Mouse (Mus musculus): ENCODE results near the gene Capzb.

Capzb gene

GRCm38 (mm10) chr4:139192499-139193175, at the start of gene Capzb:
TSS of gene Capzb (plus strand) at chr4:139192899.
- peak; percentile 89 for DNase-seq (ENCODE audit: low read depth, low spot score)

DNA sequence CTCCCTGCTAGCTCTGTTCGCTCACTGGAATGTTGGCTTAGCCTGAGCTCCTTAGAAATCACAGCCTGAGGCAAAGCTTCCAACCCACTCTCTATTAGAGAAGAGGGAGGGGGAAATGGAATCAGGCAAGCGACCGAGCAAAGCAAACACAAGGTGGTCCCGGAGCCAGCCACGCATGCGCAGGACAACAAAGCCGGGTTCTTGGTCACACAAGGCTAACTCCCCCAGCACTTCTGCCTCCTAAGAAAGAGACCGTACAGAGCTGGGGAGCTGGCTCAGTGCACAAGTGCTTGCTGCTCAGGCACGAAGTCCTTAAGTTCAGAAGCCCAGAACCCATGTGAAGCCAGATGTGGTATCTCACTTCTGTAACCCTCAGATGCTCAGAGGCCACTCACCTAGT, 49.7 kb upstream of the Capzb start:
- DNase-seq (ENCODE audit: low read depth, low spot score): no peak

DNA sequence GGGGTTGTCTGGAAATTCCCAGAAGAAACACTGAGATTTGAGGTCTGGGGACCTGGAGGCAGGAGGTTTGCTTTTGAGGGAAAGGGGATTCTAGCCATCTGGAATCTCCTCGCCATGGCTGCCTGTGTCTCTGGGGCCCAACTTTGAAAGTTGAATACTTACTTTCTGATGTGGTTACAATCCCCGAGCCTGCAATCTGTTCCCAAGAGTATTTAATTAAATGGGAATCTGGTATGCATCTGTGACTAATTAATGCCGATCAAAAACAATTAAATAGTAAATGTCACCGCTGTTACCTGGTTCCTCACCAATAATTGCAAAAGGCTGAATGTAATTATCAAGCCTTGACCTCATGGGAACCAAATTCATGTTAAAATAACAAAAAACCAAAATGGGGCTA, 48.1 kb upstream of the Capzb start:
- no peak for DNase-seq (ENCODE audit: low read depth, low spot score)

- no peak for DNase-seq (ENCODE audit: low read depth, low spot score)
Observed at GRCm38 (mm10) chr4:139145156-139145555, 47.5 kb upstream of the Capzb start.

DNA sequence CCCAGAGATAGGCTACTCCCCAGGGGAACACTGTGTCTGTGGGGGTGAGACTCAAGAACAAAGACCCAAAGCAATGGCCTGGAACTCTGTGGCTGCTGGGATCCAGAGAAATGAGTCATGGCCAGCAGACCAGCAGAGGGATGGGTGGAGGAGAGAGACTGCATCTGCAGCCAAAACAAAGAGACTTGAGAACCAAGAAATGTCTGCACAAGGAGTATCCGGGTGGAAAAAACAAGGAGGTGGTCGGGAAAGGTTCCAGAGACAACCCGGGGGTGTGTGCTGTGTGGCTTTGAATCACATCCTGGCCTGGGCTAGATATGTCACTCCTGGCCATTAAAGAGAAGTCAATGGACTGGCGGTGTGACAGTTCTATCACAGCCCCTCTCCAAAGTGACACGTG, 45.9 kb upstream of the Capzb start:
- DNase-seq (ENCODE audit: low read depth, low spot score): peak; percentile 21

GRCm38 (mm10) chr4:139151370-139151769, 41.3 kb upstream of the Capzb start:
- DNase-seq (ENCODE audit: low read depth, low spot score): no peak

- no peak for DNase-seq (ENCODE audit: low read depth, low spot score)
Observed at GRCm38 (mm10) chr4:139154576-139155307, 38.0 kb upstream of the Capzb start.

DNA sequence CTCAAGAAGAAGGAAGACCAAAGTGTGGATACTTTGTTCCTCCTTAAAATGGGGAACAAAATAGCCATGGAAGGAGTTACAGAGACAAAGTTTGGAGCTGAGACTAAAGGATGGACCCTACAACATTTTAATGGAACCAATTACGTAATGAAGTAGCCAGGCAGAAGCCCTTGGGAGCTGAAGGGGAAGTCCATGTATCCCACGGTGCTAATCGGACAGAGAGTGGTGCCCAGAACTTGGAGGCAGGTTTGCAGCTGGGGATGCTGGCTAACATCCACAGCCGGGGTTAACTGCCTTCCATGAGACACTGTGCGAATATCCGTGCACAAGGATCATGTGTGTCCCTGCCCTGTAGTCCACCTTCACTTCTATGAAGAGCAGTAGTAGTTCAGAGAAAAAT, 36.2 kb upstream of the Capzb start:
- DNase-seq (ENCODE audit: low read depth, low spot score): no peak

- no peak for DNase-seq (ENCODE audit: low read depth, low spot score)
Observed at GRCm38 (mm10) chr4:139158350-139158749, 34.3 kb upstream of the Capzb start.

- no peak for DNase-seq (ENCODE audit: low read depth, low spot score)
Observed at GRCm38 (mm10) chr4:139161076-139161475, 31.6 kb upstream of the Capzb start.

- DNase-seq (ENCODE audit: low read depth, low spot score): no peak
Observed at GRCm38 (mm10) chr4:139164082-139164481, 28.6 kb upstream of the Capzb start.

GRCm38 (mm10) chr4:139165259-139165658, 27.4 kb upstream of the Capzb start:
- no peak for DNase-seq (ENCODE audit: low read depth, low spot score)

DNA sequence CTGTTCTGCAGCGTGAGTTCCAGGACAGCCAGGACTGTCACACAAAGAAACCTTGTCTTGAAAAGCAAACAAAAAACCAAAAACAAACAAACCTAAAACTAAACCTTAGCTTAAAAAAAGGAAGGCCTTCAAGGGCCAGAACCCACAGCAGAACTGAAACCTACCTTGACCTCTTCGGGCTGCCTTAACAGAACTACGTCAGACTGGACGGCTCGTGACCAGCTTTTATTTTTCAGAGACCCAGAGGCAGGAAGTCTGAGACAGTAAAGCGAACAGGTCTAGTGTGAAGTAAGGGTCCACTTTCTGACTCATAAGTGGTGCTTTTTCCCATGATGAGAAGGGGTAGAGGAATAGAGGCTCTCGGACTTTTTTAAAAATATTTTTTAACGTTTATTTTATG, 26.5 kb upstream of the Capzb start:
- DNase-seq (ENCODE audit: low read depth, low spot score): no peak

DNA sequence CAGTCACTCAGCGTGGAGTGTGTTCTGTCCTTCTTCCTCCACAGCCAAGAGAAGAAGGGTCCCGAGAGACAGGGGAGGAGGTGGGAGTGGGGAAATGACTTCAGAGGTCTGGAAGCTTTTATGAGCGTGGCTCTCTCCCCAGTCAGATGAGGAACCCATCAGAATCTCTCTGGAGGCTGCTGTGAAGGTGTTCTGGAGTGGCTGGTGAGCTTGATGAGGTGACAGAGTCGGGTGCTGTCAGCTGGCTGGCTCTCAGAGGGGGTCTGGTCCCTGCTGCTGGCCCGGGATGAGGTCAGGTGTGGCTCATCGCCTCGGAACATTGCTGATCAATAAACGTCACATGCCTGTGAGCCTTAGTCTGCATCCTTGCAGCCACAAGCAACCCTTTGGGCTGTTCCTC, 25.6 kb upstream of the Capzb start:
- DNase-seq (ENCODE audit: low read depth, low spot score): no peak

- DNase-seq (ENCODE audit: low read depth, low spot score): no peak
Observed at GRCm38 (mm10) chr4:139168985-139169747, 23.5 kb upstream of the Capzb start.

GRCm38 (mm10) chr4:139169748-139170279, 22.9 kb upstream of the Capzb start:
- no peak for DNase-seq (ENCODE audit: low read depth, low spot score)

DNA sequence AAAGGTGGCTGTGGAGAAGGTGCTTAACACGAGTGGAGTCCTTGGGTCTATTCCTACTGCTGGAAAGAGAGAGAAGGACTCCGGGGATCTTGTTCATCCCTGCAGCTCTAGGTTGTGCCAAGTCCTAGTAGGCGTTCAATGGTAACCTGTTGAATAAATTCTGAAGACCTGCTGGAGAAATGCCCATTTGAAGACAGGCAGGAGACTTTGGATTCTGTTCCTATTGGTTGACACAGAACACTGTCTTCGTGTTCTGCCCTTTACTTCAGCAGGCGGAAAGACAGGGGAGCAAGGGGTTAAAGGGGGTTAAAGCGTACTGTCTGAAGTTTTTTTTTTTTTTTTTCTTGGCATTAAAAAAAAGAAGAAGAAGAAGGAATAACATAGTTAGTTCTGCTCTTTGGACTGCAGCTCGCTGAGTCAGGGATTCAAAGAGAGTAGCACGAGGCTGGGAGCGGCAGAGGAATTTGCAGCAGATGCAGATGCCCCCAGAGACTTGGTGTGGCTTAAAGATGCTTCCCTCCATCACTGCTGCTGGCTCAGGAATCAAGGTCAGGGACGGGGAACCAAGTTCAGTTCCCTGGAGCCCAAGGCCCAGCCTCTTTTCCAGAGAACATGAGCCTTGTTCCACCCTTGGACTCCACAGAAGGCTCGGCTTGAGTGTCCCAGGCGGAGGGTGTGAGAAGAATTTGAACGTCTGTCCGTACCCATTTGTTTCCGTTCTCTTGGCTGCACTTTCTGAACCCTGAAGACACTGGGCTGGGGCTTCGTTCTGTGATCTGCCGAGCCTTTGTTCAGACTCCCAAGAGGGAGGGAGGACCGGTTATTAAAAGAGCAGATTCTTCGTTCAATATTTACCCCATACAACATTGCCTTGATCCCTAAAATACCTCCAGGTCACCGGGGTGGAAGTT, 17.4 kb upstream of the Capzb start:
- DNase-seq (ENCODE audit: low read depth, low spot score): no peak

DNA sequence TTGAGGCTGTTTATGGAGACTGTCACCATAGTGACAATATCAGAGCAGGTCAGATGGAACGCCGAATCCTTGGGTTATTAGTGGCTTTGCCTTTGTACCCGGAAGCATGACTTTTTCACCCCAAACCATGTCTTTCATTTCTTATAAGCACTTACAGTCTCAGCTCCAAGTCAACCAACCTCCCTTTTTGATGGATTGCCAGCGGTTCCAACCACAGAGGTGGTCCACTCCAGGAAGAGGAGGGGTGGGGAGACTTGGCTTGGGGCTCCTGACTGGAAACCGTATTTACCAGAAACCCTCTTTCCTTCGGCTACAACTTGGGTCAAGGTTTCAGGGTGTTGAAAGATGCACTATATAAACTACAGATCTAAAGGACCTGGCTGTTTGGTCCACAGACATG, 16.7 kb upstream of the Capzb start:
- DNase-seq (ENCODE audit: low read depth, low spot score): no peak

DNA sequence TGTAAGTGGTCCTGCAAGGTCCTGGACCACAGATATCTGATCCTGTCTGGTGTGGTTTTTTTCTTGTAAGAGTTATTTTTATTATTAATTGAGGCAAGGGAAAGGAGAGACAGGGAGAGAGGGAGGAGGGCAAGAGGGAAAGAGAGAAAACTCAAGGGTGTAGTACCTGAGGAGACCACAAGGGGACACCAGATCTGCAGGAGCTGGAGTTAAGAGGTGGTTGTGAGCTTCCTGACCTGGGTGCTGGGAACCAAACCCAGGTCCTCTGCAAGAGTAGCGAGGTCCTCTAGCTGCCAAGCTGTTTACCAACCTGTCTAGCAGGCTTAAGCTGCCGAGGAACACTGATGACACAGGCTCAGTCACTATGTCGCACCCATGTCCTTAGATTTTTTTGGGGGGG, 14.8 kb upstream of the Capzb start:
- no peak for DNase-seq (ENCODE audit: low read depth, low spot score)

- no peak for DNase-seq (ENCODE audit: low read depth, low spot score)
Observed at GRCm38 (mm10) chr4:139178377-139178776, 14.3 kb upstream of the Capzb start.

GRCm38 (mm10) chr4:139179218-139179617, 13.5 kb upstream of the Capzb start:
- DNase-seq (ENCODE audit: low read depth, low spot score): no peak
